In the genomic region with DNA sequence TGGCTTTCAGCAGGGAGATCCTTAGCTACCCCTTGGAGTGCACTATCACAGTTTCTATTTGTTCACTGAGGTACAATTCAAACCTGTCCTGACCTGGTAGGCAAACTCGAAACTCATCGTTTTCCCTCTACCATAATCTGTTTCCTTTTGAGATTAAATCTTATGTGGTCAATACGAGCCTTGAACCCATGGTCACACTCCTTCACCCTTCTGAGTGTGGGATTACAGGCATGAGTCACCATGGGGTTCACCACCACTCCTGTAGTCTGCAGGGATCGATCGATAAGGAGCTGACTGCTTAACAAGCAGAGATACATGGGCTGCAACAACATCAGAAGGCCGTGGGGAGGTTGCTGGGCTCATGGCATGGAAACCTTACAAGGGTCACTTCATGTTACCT, we compare ENCODE assay signal across 15 mouse cellular contexts.
"Had no signal": no experiment of that assay in that cellular context is flagged by ENCODE, and none has a peak within 500 bp of the region (broad histone marks: within the 10 kb centered on the region; RNA-seq: fewer than 3 reads in every experiment).

No protein-coding gene starts in this region.

- H3K27ac ChIP-seq: neural tube, embryonic 12.5 days; neural tube, embryonic 13.5 days; neural tube, embryonic 15.5 days had no signal

- H3K4me1 ChIP-seq: neural tube, embryonic 12.5 days had no signal

- H3K4me2 ChIP-seq: neural tube, embryonic 12.5 days; neural tube, embryonic 13.5 days; neural tube, embryonic 15.5 days had no signal

- H3K36me3 ChIP-seq: neural tube, embryonic 12.5 days; neural tube, embryonic 15.5 days had no signal

- H3K9ac ChIP-seq: neural tube, embryonic 12.5 days; neural tube, embryonic 13.5 days; neural tube, embryonic 15.5 days had no signal

- H3K4me3 ChIP-seq: neural tube, embryonic 12.5 days; neural tube, embryonic 13.5 days; neural tube, embryonic 15.5 days had no signal

- H3K9me3 ChIP-seq: neural tube, embryonic 12.5 days; neural tube, embryonic 13.5 days; neural tube, embryonic 15.5 days had no signal

- DNase-seq: retina, postnatal 1 day; right cerebral cortex, adult 18-20 months; right cerebral cortex, postnatal 14 days; right cerebral cortex, postnatal 25 days; right cerebral cortex, postnatal 4 days; spleen, adult 18-20 months; thymus, adult 18-20 months; thymus, adult 2 months; thymus, postnatal 14 days; thymus, postnatal 25 days; thymus, postnatal 36 days; thymus, postnatal 4 days had no signal

- H3K27me3 ChIP-seq: neural tube, embryonic 12.5 days; neural tube, embryonic 13.5 days; neural tube, embryonic 15.5 days had no signal
